Mouse (Mus musculus) liver, embryonic 13.5 days (tissue): ENCODE results near the gene Cdk20. TPM values are rescaled to one million over a fixed set of nuclear protein-coding genes. Genes with fewer than 3 reads are reported as not detected.

Experiments used
- ATAC-seq: fragments of 200-750 bp; cut with Nextera tagmentation; 2 replicates; pipeline ENCODE4 v1.8.0; 2017; ENCODE audit warnings: low read depth, mild to moderate bottlenecking, moderate number of reproducible peaks, moderate library complexity
- DNase-seq: peaks from one replicate; pipeline ENCODE4 v3.0.0; 2022
- H3K27ac ChIP-seq: fragments of 300-500 bp; sonication (generic); 2 replicates; pipeline ENCODE4 v1.5.1; 2015; ENCODE audit warnings: moderate library complexity, mild to moderate bottlenecking, inconsistent platforms
- H3K27me3 ChIP-seq: fragments of 300-500 bp; sonication (generic); 2 replicates; pipeline ENCODE4 v1.6.1; 2015; ENCODE audit warnings: mild to moderate bottlenecking, inconsistent platforms
- H3K36me3 ChIP-seq: fragments of 300-500 bp; sonication (generic); 2 replicates; pipeline ENCODE4 v1.6.1; 2015; ENCODE audit warnings: mild to moderate bottlenecking, inconsistent platforms
- H3K4me1 ChIP-seq: fragments of 300-500 bp; sonication (generic); replicated peaks from 2 replicates; pipeline ENCODE4 v1.6.1; 2015; ENCODE audit warnings: inconsistent platforms
- H3K4me2 ChIP-seq: fragments of 300-500 bp; sonication (generic); 2 replicates; pipeline ENCODE4 v1.6.1; 2015; ENCODE audit warnings: inconsistent platforms, mild to moderate bottlenecking, moderate library complexity
- H3K4me3 ChIP-seq: fragments of 300-500 bp; sonication (generic); replicated peaks from 2 replicates; pipeline ENCODE4 v1.5.1; 2015; ENCODE audit warnings: mild to moderate bottlenecking, inconsistent platforms
- H3K9ac ChIP-seq: fragments of 300-500 bp; sonication (generic); 2 replicates; pipeline ENCODE4 v1.6.1; 2015; ENCODE audit warnings: mild to moderate bottlenecking, inconsistent platforms
- H3K9me3 ChIP-seq: fragments of 300-500 bp; sonication (generic); replicated peaks from 2 replicates; pipeline ENCODE4 v1.6.1; 2016; ENCODE audit warnings: inconsistent platforms
- WGBS: fragments of 180-500 bp; shearing (Covaris S2); methylation state at CpG from one replicate; pipeline ENCODE4 v1.1.7; 2015; ENCODE audit not compliant: insufficient replicate concordance; 5-methylcytosine and 5-hydroxymethylcytosine counted together
- polyA plus RNA-seq: library from polyadenylated mRNA; unstranded; fragments of >200 nt; fragmentation: Nextera tagmentation; extraction: Ambion mirVana; gene quantifications from 2 replicates; pipeline ENCODE4 v1.2.1, GENCODE M21; 2015

The Cdk20 gene
- polyA plus RNA-seq, 1 experiment from 2014 or later: 3.8 TPM

- Histone ChIP-seq H3K9me3 (no peaks in the 10 kb centered on the region), H3K27ac (no peak overlapping the region), H3K27me3 (no peaks in the 10 kb centered on the region), H3K9ac (no peak overlapping the region), H3K4me3 (no peak overlapping the region), H3K4me1 (peaks cover 32% of the 10 kb centered on the region), H3K4me2 (no peak overlapping the region), H3K36me3 (no peaks in the 10 kb centered on the region)
- ATAC-seq (no peak), DNase-seq (no peak)
- 35% methylated on average over 3 of the region's 3 CpGs for WGBS
Measured at GRCm38 (mm10) chr13:64403519-64403918, 28.6 kb upstream of the Cdk20 start.

GRCm38 (mm10) chr13:64405550-64405949, 26.6 kb upstream of the Cdk20 start:
- Histone ChIP-seq H3K9ac (no peak overlapping the region), H3K36me3 (no peaks in the 10 kb centered on the region), H3K4me3 (no peak overlapping the region), H3K27ac (no peak overlapping the region), H3K4me1 (peaks cover 45% of the 10 kb centered on the region), H3K27me3 (no peaks in the 10 kb centered on the region), H3K9me3 (no peaks in the 10 kb centered on the region), H3K4me2 (no peak overlapping the region)
- 66% methylated on average over 6 of the region's 6 CpGs for WGBS
- ATAC-seq (no peak), DNase-seq (no peak)

GRCm38 (mm10) chr13:64407992-64408391, 24.1 kb upstream of the Cdk20 start:
- ATAC-seq: no peak
- Histone ChIP-seq H3K4me2 (no peak overlapping the region), H3K9me3 (no peaks in the 10 kb centered on the region), H3K9ac (no peak overlapping the region), H3K27ac (no peak overlapping the region), H3K4me1 (peaks cover 46% of the 10 kb centered on the region), H3K4me3 (no peak overlapping the region), H3K27me3 (no peaks in the 10 kb centered on the region), H3K36me3 (no peaks in the 10 kb centered on the region)
- 71% methylated on average over 5 of the region's 5 CpGs for WGBS
- no peak for DNase-seq

GRCm38 (mm10) chr13:64410604-64411003, 21.5 kb upstream of the Cdk20 start:
- ATAC-seq: peak; percentile 74
- Histone ChIP-seq H3K4me1 (peaks cover 47% of the 10 kb centered on the region), H3K9ac (peak overlapping the region; percentile 46), H3K4me2 (peak overlapping the region; percentile 56), H3K27me3 (no peaks in the 10 kb centered on the region), H3K27ac (peak overlapping the region; percentile 93), H3K9me3 (no peaks in the 10 kb centered on the region), H3K36me3 (no peaks in the 10 kb centered on the region), H3K4me3 (no peak overlapping the region)
- 16% methylated on average over 5 of the region's 5 CpGs for WGBS
- DNase-seq: no peak

DNA sequence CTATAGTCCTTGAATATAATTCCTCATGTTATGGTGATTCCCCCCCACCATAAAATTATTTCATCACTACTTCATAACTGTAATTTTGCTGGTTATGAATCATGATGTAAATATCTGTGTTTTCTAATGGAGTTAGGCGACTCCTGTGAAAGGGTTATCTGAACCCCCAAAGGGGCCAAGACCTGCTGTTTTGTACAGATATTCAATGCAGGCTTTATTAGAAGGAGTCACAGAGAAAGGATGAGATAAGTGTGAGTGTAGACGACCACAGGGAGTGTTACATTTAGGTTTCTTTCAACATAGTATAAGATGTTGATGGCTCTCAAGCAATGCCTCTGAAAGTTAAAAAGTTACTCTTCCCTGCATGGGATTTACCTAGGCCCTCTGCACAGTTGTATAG, 20.8 kb upstream of the Cdk20 start:
- peak overlapping the region; percentile 93 for H3K27ac ChIP-seq
- H3K9ac ChIP-seq: peak overlapping the region; percentile 62
- no peaks in the 10 kb centered on the region for H3K36me3 ChIP-seq
- no peaks in the 10 kb centered on the region for H3K27me3 ChIP-seq
- H3K4me1 ChIP-seq: peaks cover 47% of the 10 kb centered on the region
- peak overlapping the region; percentile 16 for H3K4me3 ChIP-seq
- peak overlapping the region; percentile 56 for H3K4me2 ChIP-seq
- DNase-seq (peak; percentile 74), ATAC-seq (peak; percentile 85)
- no peaks in the 10 kb centered on the region for H3K9me3 ChIP-seq
- 11% methylated on average over 2 of the region's 2 CpGs for WGBS

DNA sequence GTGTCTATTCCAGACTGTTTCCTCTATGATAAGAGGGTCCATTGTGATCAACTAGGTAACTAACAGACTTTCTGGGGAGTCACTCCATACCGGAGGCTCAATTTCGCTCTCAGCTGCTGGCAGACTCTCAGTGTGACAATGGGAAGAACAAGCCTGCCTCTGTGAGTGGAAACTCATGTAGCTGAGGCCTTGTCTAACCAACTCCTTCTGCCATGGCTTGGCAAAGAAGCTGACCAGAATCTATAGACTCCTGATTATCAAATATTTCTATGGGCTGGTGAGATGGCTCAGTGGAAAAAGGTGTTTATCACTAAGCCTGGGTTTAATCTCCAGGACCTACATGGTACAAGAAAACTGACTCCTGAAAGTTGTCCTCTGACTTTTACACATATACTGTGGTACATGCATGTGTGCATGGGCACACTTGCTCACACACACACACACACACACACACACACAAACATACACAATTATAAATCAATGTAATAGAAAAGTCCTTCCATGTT, 19.3 kb upstream of the Cdk20 start:
- ATAC-seq (peak; percentile 62), DNase-seq (no peak)
- no peaks in the 10 kb centered on the region for H3K36me3 ChIP-seq
- 39% methylated on average over 2 of the region's 2 CpGs for WGBS
- H3K4me2 ChIP-seq: no peak overlapping the region; the same call in 1 of the 2 replicates
- H3K27me3 ChIP-seq: no peaks in the 10 kb centered on the region
- H3K27ac ChIP-seq: peak overlapping the region; percentile 93
- no peak overlapping the region for H3K4me3 ChIP-seq
- no peak overlapping the region for H3K9ac ChIP-seq
- no peaks in the 10 kb centered on the region for H3K9me3 ChIP-seq
- H3K4me1 ChIP-seq: peaks cover 54% of the 10 kb centered on the region

GRCm38 (mm10) chr13:64415659-64416058, 16.5 kb upstream of the Cdk20 start:
- DNase-seq (no peak), ATAC-seq (no peak)
- no peak overlapping the region for H3K27ac ChIP-seq
- no peak overlapping the region for H3K9ac ChIP-seq
- H3K9me3 ChIP-seq: no peaks in the 10 kb centered on the region
- H3K4me1 ChIP-seq: peaks cover 38% of the 10 kb centered on the region
- no peaks in the 10 kb centered on the region for H3K36me3 ChIP-seq
- H3K4me2 ChIP-seq: no peak overlapping the region
- no peaks in the 10 kb centered on the region for H3K27me3 ChIP-seq
- WGBS: 69% methylated on average over 2 of the region's 2 CpGs
- H3K4me3 ChIP-seq: no peak overlapping the region

DNA sequence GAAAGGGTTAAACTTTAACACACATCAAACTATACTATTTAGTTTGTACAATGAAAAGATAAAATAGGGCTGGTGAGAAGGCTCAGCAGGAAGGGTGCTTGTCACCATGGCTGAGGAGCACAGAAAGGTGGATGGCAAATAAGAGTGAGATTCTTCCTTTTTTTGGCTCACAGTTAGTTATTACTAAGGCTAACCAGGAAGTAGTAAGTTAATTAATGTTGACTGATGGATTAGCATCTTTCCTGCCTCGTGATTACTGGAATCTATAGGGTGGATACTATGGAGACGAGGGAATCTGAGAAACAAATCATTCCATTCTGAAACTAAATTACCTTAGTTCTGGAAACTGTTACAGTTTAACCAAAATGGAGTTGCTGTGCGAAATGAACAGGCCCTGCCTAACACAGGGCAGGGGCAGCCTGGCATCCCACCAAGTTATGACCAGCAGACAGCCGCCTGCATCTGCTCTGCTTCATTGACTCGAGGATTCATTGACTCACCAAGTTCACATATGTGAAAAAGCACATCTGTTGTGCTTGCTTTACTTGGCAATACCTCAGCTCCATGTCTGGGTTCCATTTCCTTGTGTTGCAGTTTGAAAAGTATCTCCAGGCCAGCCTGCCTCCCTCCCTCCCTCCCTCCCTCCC, 15.0 kb upstream of the Cdk20 start:
- no peak for ATAC-seq
- no peaks in the 10 kb centered on the region for H3K9me3 ChIP-seq
- H3K36me3 ChIP-seq: no peaks in the 10 kb centered on the region
- WGBS: 60% methylated on average over 5 of the region's 5 CpGs
- no peak overlapping the region for H3K4me3 ChIP-seq
- H3K27me3 ChIP-seq: no peaks in the 10 kb centered on the region
- peaks cover 29% of the 10 kb centered on the region for H3K4me1 ChIP-seq
- no peak overlapping the region for H3K4me2 ChIP-seq
- H3K9ac ChIP-seq: no peak overlapping the region
- DNase-seq: no peak
- H3K27ac ChIP-seq: no peak overlapping the region

DNA sequence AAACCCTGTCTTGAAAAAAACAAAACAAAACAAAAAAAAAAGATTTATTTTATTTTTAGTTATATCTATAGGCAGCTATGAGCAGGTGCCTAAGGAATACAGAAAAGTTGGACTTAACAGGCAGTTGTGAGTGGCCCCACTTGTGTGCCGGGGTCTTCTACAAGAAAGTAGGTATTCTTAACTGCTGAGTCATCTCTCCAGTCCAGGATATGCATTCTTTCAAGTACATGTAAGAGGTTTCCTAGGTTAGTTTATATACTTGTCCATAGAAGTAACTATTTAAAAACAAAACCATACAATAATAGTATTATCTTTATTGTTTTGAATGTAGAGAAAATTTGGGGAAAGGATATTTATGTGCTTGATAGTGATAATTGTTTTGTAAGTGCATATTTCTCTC, 11.3 kb upstream of the Cdk20 start:
- no peak for DNase-seq

DNA sequence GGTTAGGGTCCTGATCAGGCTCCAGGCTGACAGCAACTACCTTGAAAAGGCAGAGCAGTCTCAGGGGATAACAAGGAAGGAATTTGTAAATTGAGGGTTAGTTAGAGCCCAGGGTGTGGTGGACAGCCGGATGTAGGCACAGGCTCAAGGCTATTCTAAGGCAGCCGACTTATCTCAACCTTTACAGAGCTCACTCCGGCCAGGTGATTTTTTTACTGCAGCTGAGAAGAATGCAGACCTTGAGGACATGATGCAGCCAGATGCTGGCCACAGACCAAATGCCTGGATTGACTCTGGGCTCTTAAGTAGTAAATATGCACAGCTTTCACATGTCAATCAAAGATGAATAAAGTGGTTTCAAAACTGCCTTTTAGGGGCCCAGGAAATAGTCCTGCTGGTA, 10.7 kb upstream of the Cdk20 start:
- Histone ChIP-seq H3K4me2 (no peak overlapping the region), H3K36me3 (no peaks in the 10 kb centered on the region), H3K27me3 (no peaks in the 10 kb centered on the region), H3K4me1 (peaks cover 17% of the 10 kb centered on the region; the same call in 1 of the 2 replicates), H3K27ac (no peak overlapping the region), H3K9ac (no peak overlapping the region), H3K9me3 (no peaks in the 10 kb centered on the region), H3K4me3 (no peak overlapping the region)
- DNase-seq (no peak), ATAC-seq (no peak)
- WGBS: 29% methylated on average over 3 of the region's 3 CpGs

More for the DNA sequence above, 11.3 kb upstream of the Cdk20 start:
- no peak overlapping the region for H3K4me2 ChIP-seq
- no peak for ATAC-seq
- no peaks in the 10 kb centered on the region for H3K9me3 ChIP-seq
- 39% methylated on average over 1 of the region's 1 CpGs for WGBS
- no peaks in the 10 kb centered on the region for H3K36me3 ChIP-seq
- no peak overlapping the region for H3K9ac ChIP-seq
- no peak overlapping the region for H3K4me3 ChIP-seq
- H3K4me1 ChIP-seq: peaks cover 13% of the 10 kb centered on the region; the same call in 1 of the 2 replicates
- H3K27me3 ChIP-seq: no peaks in the 10 kb centered on the region
- H3K27ac ChIP-seq: no peak overlapping the region

DNA sequence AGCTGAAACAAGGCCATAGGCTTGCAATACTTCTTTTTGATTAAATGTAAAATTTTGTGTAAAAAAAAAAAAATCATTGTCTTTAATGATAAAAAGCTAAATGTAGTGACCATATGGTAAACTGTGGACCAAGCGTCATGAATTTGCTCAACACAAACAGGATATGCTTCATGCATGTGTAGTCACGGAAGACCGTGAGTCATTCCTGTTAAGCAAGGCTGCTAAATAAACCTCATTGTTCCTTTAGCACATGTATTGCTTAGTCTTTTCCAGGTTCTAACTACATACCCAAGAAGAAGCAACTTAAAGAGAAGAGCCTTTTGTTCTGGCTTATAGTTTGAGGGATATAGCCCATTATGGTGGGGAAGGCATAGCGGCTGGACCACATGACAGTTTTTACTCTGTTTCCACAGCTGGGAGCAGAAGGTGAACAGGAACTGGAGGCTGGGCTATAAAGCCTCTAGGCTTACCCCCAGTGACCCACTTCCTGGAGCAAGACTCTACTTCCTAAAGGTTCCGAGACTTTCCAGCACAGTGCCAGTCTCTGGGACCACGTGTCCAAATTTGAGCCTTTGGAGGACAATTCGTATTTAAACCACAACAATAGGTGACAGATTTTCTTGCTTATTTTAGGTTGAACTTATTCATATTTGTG, 10.0 kb upstream of the Cdk20 start:
- peaks cover 11% of the 10 kb centered on the region; the same call in 1 of the 2 replicates for H3K4me1 ChIP-seq
- no peaks in the 10 kb centered on the region for H3K27me3 ChIP-seq
- DNase-seq: no peak
- H3K36me3 ChIP-seq: no peaks in the 10 kb centered on the region
- no peaks in the 10 kb centered on the region for H3K9me3 ChIP-seq
- no peak overlapping the region for H3K9ac ChIP-seq
- no peak for ATAC-seq
- no peak overlapping the region for H3K4me3 ChIP-seq
- 75% methylated on average over 7 of the region's 7 CpGs for WGBS
- no peak overlapping the region for H3K27ac ChIP-seq
- no peak overlapping the region for H3K4me2 ChIP-seq

GRCm38 (mm10) chr13:64422607-64422957, 9.5 kb upstream of the Cdk20 start:
- DNase-seq: no peak
- no peaks in the 10 kb centered on the region for H3K27me3 ChIP-seq
- H3K9me3 ChIP-seq: no peaks in the 10 kb centered on the region
- H3K4me2 ChIP-seq: no peak overlapping the region
- H3K4me3 ChIP-seq: no peak overlapping the region
- 72% methylated on average over 6 of the region's 6 CpGs for WGBS
- H3K4me1 ChIP-seq: peaks cover 9% of the 10 kb centered on the region; the same call in 1 of the 2 replicates
- no peak for ATAC-seq
- H3K9ac ChIP-seq: no peak overlapping the region
- H3K36me3 ChIP-seq: no peaks in the 10 kb centered on the region
- no peak overlapping the region for H3K27ac ChIP-seq
